Mouse (Mus musculus) embryo, embryonic 10.5 days (tissue): ENCODE measurements at regions not wholly inside any gene's neighbourhood (a gene's known extent, or its start where the extent isn't known, plus 50 kb on each side); places are given as distances from the start of the nearest gene placed in this dataset.

ENCODE experiments used
- DNase-seq: peaks from one replicate; pipeline ENCODE4 v3.0.0-alpha.2; 2015; ENCODE audit warnings: low spot score

- no peak for DNase-seq
These were observed 68.3 kb upstream of the Myrip start for GRCm38 (mm10) chr9:120233011-120233410.

GRCm38 (mm10) chr9:120235054-120235453, 66.3 kb upstream of the Myrip start:
- peak; percentile 9 for DNase-seq

- no peak for DNase-seq
These were observed 55.9 kb upstream of the Myrip start for GRCm38 (mm10) chr9:120245444-120245843.

GRCm38 (mm10) chr9:120248728-120249127, 52.6 kb upstream of the Myrip start:
- DNase-seq = no peak
